Mouse (Mus musculus): ENCODE data around the gene Speer4f2.
"Not testable (repeated sequence)": the region's sequence is repeated elsewhere in the genome, so short reads cannot be mapped to it uniquely, and the experiment has no call there.

DNA sequence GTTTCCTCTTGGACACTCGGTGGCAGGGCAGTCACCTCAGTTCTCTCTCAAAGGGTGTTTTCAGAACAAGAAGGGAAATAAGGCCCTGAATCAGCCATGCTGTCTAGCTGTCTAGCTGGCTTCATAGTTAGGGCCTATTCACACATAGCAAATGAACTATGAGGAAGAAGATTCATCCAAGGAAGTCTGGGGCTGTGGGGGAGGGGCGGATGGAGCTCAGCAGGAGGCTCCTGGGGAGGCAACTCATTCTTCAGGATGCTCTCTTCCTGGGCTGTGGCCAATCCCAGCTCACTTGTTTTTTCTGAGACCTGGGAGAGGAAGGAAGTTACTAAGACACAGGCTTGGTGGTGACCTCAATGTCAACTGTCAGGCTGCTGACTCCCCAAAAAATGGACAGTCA lies 27.2 kb upstream of the Speer4f2 start:
- TF ChIP-seq CTCF, POLR2A (IDR thresholded peaks at IDR 0.05; ENCODE audit: insufficient read depth, low read depth, low read length): not testable (repeated sequence)
